Mouse (Mus musculus) MN1 (cell line): ENCODE measurements around the gene Mgst1.
A peak's percentile ranks its signal among the peaks of the same experiment; 100 is the strongest.

ENCODE experiments used
- DNase-seq: peaks from one replicate; pipeline ENCODE4 v3.0.0-alpha.2; 2016; ENCODE audit warnings: low spot score

The Mgst1 gene

GRCm38 (mm10) chr6:138139930-138140329, at the start of gene Mgst1:
Gene Mgst1 (plus strand): TSS chr6:138140316.
- no peak for DNase-seq

- DNase-seq: no peak
Measured at GRCm38 (mm10) chr6:138092432-138092831, 47.7 kb upstream of the Mgst1 start.

- DNase-seq: no peak
Measured at GRCm38 (mm10) chr6:138095060-138095459, 45.1 kb upstream of the Mgst1 start.

GRCm38 (mm10) chr6:138099646-138100045, 40.5 kb upstream of the Mgst1 start:
- no peak for DNase-seq

GRCm38 (mm10) chr6:138101843-138102242, 38.3 kb upstream of the Mgst1 start:
- no peak for DNase-seq

- DNase-seq: no peak
Measured at GRCm38 (mm10) chr6:138102940-138103339, 37.2 kb upstream of the Mgst1 start.

- DNase-seq: no peak
Measured at GRCm38 (mm10) chr6:138104559-138104958, 35.6 kb upstream of the Mgst1 start.

- DNase-seq: no peak
Measured at GRCm38 (mm10) chr6:138117496-138117895, 22.6 kb upstream of the Mgst1 start.

- DNase-seq: no peak
Measured at GRCm38 (mm10) chr6:138128392-138129335, 11.5 kb upstream of the Mgst1 start.

GRCm38 (mm10) chr6:138130541-138130940, 9.6 kb upstream of the Mgst1 start:
- DNase-seq: no peak

GRCm38 (mm10) chr6:138140336-138140735, 220 bp downstream of the Mgst1 start:
- no peak for DNase-seq

- DNase-seq: no peak
Measured at GRCm38 (mm10) chr6:138141111-138141592, 1.0 kb downstream of the Mgst1 start.

- DNase-seq: no peak
Measured at GRCm38 (mm10) chr6:138142604-138143003, 2.5 kb downstream of the Mgst1 start.

- no peak for DNase-seq
Measured at GRCm38 (mm10) chr6:138143450-138143849, 3.3 kb downstream of the Mgst1 start.

- DNase-seq: peak; percentile 11
Measured at GRCm38 (mm10) chr6:138153111-138153510, 13.0 kb downstream of the Mgst1 start.

- DNase-seq: peak; percentile 17
Measured at GRCm38 (mm10) chr6:138163920-138164319, 23.8 kb downstream of the Mgst1 start.

- DNase-seq: peak; percentile 16
Measured at GRCm38 (mm10) chr6:138171480-138172224, 31.5 kb downstream of the Mgst1 start.
